Mouse (Mus musculus): ENCODE measurements around the gene Fermt1. TPM values are rescaled to one million over a fixed set of nuclear protein-coding genes. Genes with fewer than 3 reads are reported as not detected.

Fermt1 gene
- polyA plus RNA-seq (2014; fragmentation: Nextera tagmentation; extraction: Ambion mirVana) = 12.4 and 15.9 TPM in 2 replicates

- H3K36me3 ChIP-seq (ENCODE audit: control insufficient read depth, insufficient read depth, low read length) = no peaks in the 10 kb centered on the region
- peak within 1 kb of the TSS; percentile 43 for H3K4me3 ChIP-seq (ENCODE audit: low read length)
- 2% methylated on average over 37 of the region's 37 CpGs for WGBS
- H3K27ac ChIP-seq (ENCODE audit: low read depth, low read length) = no peak within 1 kb of the TSS
- peak within 1 kb of the TSS; percentile 56 for H3K4me2 ChIP-seq (replicated peaks; ENCODE audit: low read depth, low read length)
- peaks cover 42% of the 10 kb centered on the region for H3K27me3 ChIP-seq (ENCODE audit: control insufficient read depth, insufficient read depth, low read length)
- peaks cover 7% of the 10 kb centered on the region; the same call in 1 of the 2 replicates for H3K4me1 ChIP-seq (ENCODE audit: control insufficient read depth, insufficient read depth, low read length)
- ATAC-seq (ENCODE audit: low FRiP score, low TSS enrichment) = peak; percentile 80
- no peaks in the 10 kb centered on the region for H3K9me3 ChIP-seq (ENCODE audit: control insufficient read depth, low read length)
- H3K9ac ChIP-seq (ENCODE audit: low read depth, low read length) = peak within 1 kb of the TSS; percentile 50; the same call in 1 of the 2 replicates
Observed at GRCm38 (mm10) chr2:132945326-132946207, at the start of gene Fermt1. Fermt1 (minus strand) TSS chr2:132945906.

- no peak overlapping the region for H3K4me2 ChIP-seq (replicated peaks; ENCODE audit: low read depth, low read length)
- ATAC-seq (ENCODE audit: low FRiP score, low TSS enrichment) = no peak
Observed at GRCm38 (mm10) chr2:132992659-132993531, 47.2 kb upstream of the Fermt1 start.

GRCm38 (mm10) chr2:132989778-132990564 lies 44.3 kb upstream of the Fermt1 start:
- no peak overlapping the region for H3K4me2 ChIP-seq (replicated peaks; ENCODE audit: low read depth, low read length)
- ATAC-seq (ENCODE audit: low FRiP score, low TSS enrichment) = 0 out of 2 replicates have a peak, but pooled peaks have one; percentile 43
- no peaks in the 10 kb centered on the region for H3K27me3 ChIP-seq (ENCODE audit: control insufficient read depth, insufficient read depth, low read length)
- no peak overlapping the region for H3K27ac ChIP-seq (ENCODE audit: low read depth, low read length)
- no peaks in the 10 kb centered on the region for H3K36me3 ChIP-seq (ENCODE audit: control insufficient read depth, insufficient read depth, low read length)
- no peaks in the 10 kb centered on the region for H3K9me3 ChIP-seq (ENCODE audit: control insufficient read depth, low read length)
- WGBS = 56% methylated on average over 11 of the region's 11 CpGs
- H3K9ac ChIP-seq (ENCODE audit: low read depth, low read length) = no peak overlapping the region
- H3K4me1 ChIP-seq (ENCODE audit: control insufficient read depth, insufficient read depth, low read length) = no peaks in the 10 kb centered on the region
- no peak overlapping the region for H3K4me3 ChIP-seq (ENCODE audit: low read length)

More at GRCm38 (mm10) chr2:132992659-132993531, 47.2 kb upstream of the Fermt1 start:
- WGBS = 56% methylated on average over 9 of the region's 9 CpGs
- Histone ChIP-seq H3K4me1 (ENCODE audit: control insufficient read depth, insufficient read depth, low read length) (no peaks in the 10 kb centered on the region), H3K27ac (ENCODE audit: low read depth, low read length) (no peak overlapping the region), H3K27me3 (ENCODE audit: control insufficient read depth, insufficient read depth, low read length) (no peaks in the 10 kb centered on the region), H3K36me3 (ENCODE audit: control insufficient read depth, insufficient read depth, low read length) (no peaks in the 10 kb centered on the region), H3K4me3 (ENCODE audit: low read length) (no peak overlapping the region), H3K9ac (ENCODE audit: low read depth, low read length) (no peak overlapping the region), H3K9me3 (ENCODE audit: control insufficient read depth, low read length) (no peaks in the 10 kb centered on the region)

- H3K4me2 ChIP-seq (replicated peaks; ENCODE audit: low read depth, low read length) = no peak overlapping the region
- H3K27me3 ChIP-seq (ENCODE audit: control insufficient read depth, insufficient read depth, low read length) = no peaks in the 10 kb centered on the region
- H3K27ac ChIP-seq (ENCODE audit: low read depth, low read length) = no peak overlapping the region
- whole genome bisulfite sequencing = 93% methylated on average over 2 of the region's 2 CpGs
- no peaks in the 10 kb centered on the region for H3K9me3 ChIP-seq (ENCODE audit: control insufficient read depth, low read length)
- no peak for ATAC-seq (ENCODE audit: low FRiP score, low TSS enrichment)
- H3K4me1 ChIP-seq (ENCODE audit: control insufficient read depth, insufficient read depth, low read length) = no peaks in the 10 kb centered on the region
- H3K4me3 ChIP-seq (ENCODE audit: low read length) = no peak overlapping the region
- H3K36me3 ChIP-seq (ENCODE audit: control insufficient read depth, insufficient read depth, low read length) = no peaks in the 10 kb centered on the region
- no peak overlapping the region for H3K9ac ChIP-seq (ENCODE audit: low read depth, low read length)
Observed at GRCm38 (mm10) chr2:132973346-132973745, 27.6 kb upstream of the Fermt1 start.

- H3K4me2 ChIP-seq (replicated peaks; ENCODE audit: low read depth, low read length) = no peak overlapping the region
- no peaks in the 10 kb centered on the region for H3K27me3 ChIP-seq (ENCODE audit: control insufficient read depth, insufficient read depth, low read length)
- 28% methylated on average over 4 of the region's 4 CpGs for WGBS
- no peaks in the 10 kb centered on the region for H3K9me3 ChIP-seq (ENCODE audit: control insufficient read depth, low read length)
- no peaks in the 10 kb centered on the region for H3K4me1 ChIP-seq (ENCODE audit: control insufficient read depth, insufficient read depth, low read length)
- no peaks in the 10 kb centered on the region for H3K36me3 ChIP-seq (ENCODE audit: control insufficient read depth, insufficient read depth, low read length)
- no peak for ATAC-seq (ENCODE audit: low FRiP score, low TSS enrichment)
- no peak overlapping the region for H3K4me3 ChIP-seq (ENCODE audit: low read length)
- H3K9ac ChIP-seq (ENCODE audit: low read depth, low read length) = no peak overlapping the region
- no peak overlapping the region for H3K27ac ChIP-seq (ENCODE audit: low read depth, low read length)
Observed at GRCm38 (mm10) chr2:132970772-132971173, 25.1 kb upstream of the Fermt1 start.

GRCm38 (mm10) chr2:132957786-132958185 lies 12.1 kb upstream of the Fermt1 start:
- Histone ChIP-seq H3K27ac (ENCODE audit: low read depth, low read length) (no peak overlapping the region), H3K4me1 (ENCODE audit: control insufficient read depth, insufficient read depth, low read length) (no peaks in the 10 kb centered on the region), H3K9me3 (ENCODE audit: control insufficient read depth, low read length) (no peaks in the 10 kb centered on the region), H3K4me3 (ENCODE audit: low read length) (no peak overlapping the region), H3K9ac (ENCODE audit: low read depth, low read length) (no peak overlapping the region), H3K36me3 (ENCODE audit: control insufficient read depth, insufficient read depth, low read length) (no peaks in the 10 kb centered on the region), H3K27me3 (ENCODE audit: control insufficient read depth, insufficient read depth, low read length) (no peaks in the 10 kb centered on the region), H3K4me2 (replicated peaks; ENCODE audit: low read depth, low read length) (no peak overlapping the region)
- no peak for ATAC-seq (ENCODE audit: low FRiP score, low TSS enrichment)
- 67% methylated on average over 1 of the region's 1 CpGs for WGBS

GRCm38 (mm10) chr2:132952197-132952596 lies 6.5 kb upstream of the Fermt1 start:
- no peaks in the 10 kb centered on the region for H3K9me3 ChIP-seq (ENCODE audit: control insufficient read depth, low read length)
- no peak overlapping the region for H3K9ac ChIP-seq (ENCODE audit: low read depth, low read length)
- H3K4me2 ChIP-seq (replicated peaks; ENCODE audit: low read depth, low read length) = no peak overlapping the region
- H3K36me3 ChIP-seq (ENCODE audit: control insufficient read depth, insufficient read depth, low read length) = no peaks in the 10 kb centered on the region
- 1% methylated on average over 8 of the region's 8 CpGs for WGBS
- H3K4me3 ChIP-seq (ENCODE audit: low read length) = no peak overlapping the region
- H3K27ac ChIP-seq (ENCODE audit: low read depth, low read length) = no peak overlapping the region
- ATAC-seq (ENCODE audit: low FRiP score, low TSS enrichment) = peak; percentile 78; the same call in 1 of the 2 replicates
- H3K27me3 ChIP-seq (ENCODE audit: control insufficient read depth, insufficient read depth, low read length) = peaks cover 5% of the 10 kb centered on the region; the same call in 1 of the 2 replicates
- no peaks in the 10 kb centered on the region for H3K4me1 ChIP-seq (ENCODE audit: control insufficient read depth, insufficient read depth, low read length)

GRCm38 (mm10) chr2:132948174-132948573 lies 2.5 kb upstream of the Fermt1 start:
- Histone ChIP-seq H3K4me1 (ENCODE audit: control insufficient read depth, insufficient read depth, low read length) (peaks cover 7% of the 10 kb centered on the region; the same call in 1 of the 2 replicates), H3K27ac (ENCODE audit: low read depth, low read length) (no peak overlapping the region), H3K27me3 (ENCODE audit: control insufficient read depth, insufficient read depth, low read length) (peaks cover 42% of the 10 kb centered on the region), H3K9me3 (ENCODE audit: control insufficient read depth, low read length) (no peaks in the 10 kb centered on the region), H3K36me3 (ENCODE audit: control insufficient read depth, insufficient read depth, low read length) (no peaks in the 10 kb centered on the region), H3K4me2 (replicated peaks; ENCODE audit: low read depth, low read length) (no peak overlapping the region), H3K9ac (ENCODE audit: low read depth, low read length) (no peak overlapping the region), H3K4me3 (ENCODE audit: low read length) (no peak overlapping the region)
- no peak for ATAC-seq (ENCODE audit: low FRiP score, low TSS enrichment)
- 77% methylated on average over 7 of the region's 7 CpGs for WGBS

Measured in kidney, embryonic 14.5 days (tissue).